Mouse (Mus musculus): ENCODE measurements around the gene Ube2s. TPM values are rescaled to one million over a fixed set of nuclear protein-coding genes. Genes with fewer than 3 reads are reported as not detected.
A peak's percentile ranks its signal among the peaks of the same experiment; 100 is the strongest.
"Not testable (repeated sequence)": the region's sequence is repeated elsewhere in the genome, so short reads cannot be mapped to it uniquely, and the experiment has no call there.

Gene Ube2s
- polyA plus RNA-seq (2015; fragmentation: Nextera tagmentation; extraction: Ambion mirVana): 338 and 342 TPM in 2 replicates

- peak; percentile 99 for ATAC-seq (replicated peaks; ENCODE audit: extremely low read depth, insufficient read depth, low FRiP score)
- peaks cover 24% of the 10 kb centered on the region for H3K36me3 ChIP-seq (ENCODE audit: control insufficient read depth, insufficient read depth)
- H3K27me3 ChIP-seq (ENCODE audit: control insufficient read depth, insufficient read depth, low read length): no peaks in the 10 kb centered on the region
- peak within 1 kb of the TSS; percentile 98 for H3K27ac ChIP-seq (ENCODE audit: low read length)
- WGBS: under 1% methylated on average over 62 of the region's 62 CpGs
- peak within 1 kb of the TSS; percentile 85 for H3K4me2 ChIP-seq (ENCODE audit: low read depth, low read length)
- peaks cover 28% of the 10 kb centered on the region for H3K4me1 ChIP-seq (ENCODE audit: control insufficient read depth, insufficient read depth, low read length)
- no peaks in the 10 kb centered on the region for H3K9me3 ChIP-seq (replicated peaks; ENCODE audit: control insufficient read depth, low read length)
- peak within 1 kb of the TSS; percentile 99 for H3K4me3 ChIP-seq (ENCODE audit: low read length)
- peak within 1 kb of the TSS; percentile 99 for H3K9ac ChIP-seq (ENCODE audit: low read length)
Observed at GRCm38 (mm10) chr7:4812303-4813104, at the start of gene Ube2s. TSS of gene Ube2s (minus strand) at chr7:4812590.

GRCm38 (mm10) chr7:4860926-4861325, 48.5 kb upstream of the Ube2s start:
- peaks cover 11% of the 10 kb centered on the region for H3K4me1 ChIP-seq (ENCODE audit: control insufficient read depth, insufficient read depth, low read length)
- H3K27me3 ChIP-seq (ENCODE audit: control insufficient read depth, insufficient read depth, low read length); H3K27ac ChIP-seq (ENCODE audit: low read length); H3K9ac ChIP-seq (ENCODE audit: low read length); H3K4me3 ChIP-seq (ENCODE audit: low read length); H3K4me2 ChIP-seq (ENCODE audit: low read depth, low read length); ATAC-seq (replicated peaks; ENCODE audit: extremely low read depth, insufficient read depth, low FRiP score); H3K9me3 ChIP-seq (replicated peaks; ENCODE audit: control insufficient read depth, low read length); H3K36me3 ChIP-seq (ENCODE audit: control insufficient read depth, insufficient read depth): not testable (repeated sequence)
- WGBS: 66% methylated on average over 3 of the region's 3 CpGs

- no peak overlapping the region for H3K4me3 ChIP-seq (ENCODE audit: low read length)
- H3K9me3 ChIP-seq (replicated peaks; ENCODE audit: control insufficient read depth, low read length): 0 out of 2 replicates have a peak, but pooled peaks cover under 1% of the 10 kb centered on the region
- 68% methylated on average over 12 of the region's 12 CpGs for WGBS
- H3K4me1 ChIP-seq (ENCODE audit: control insufficient read depth, insufficient read depth, low read length): peaks cover 7% of the 10 kb centered on the region
- H3K27me3 ChIP-seq (ENCODE audit: control insufficient read depth, insufficient read depth, low read length): peaks cover 7% of the 10 kb centered on the region; the same call in 1 of the 2 replicates
- H3K9ac ChIP-seq (ENCODE audit: low read length): no peak overlapping the region
- no peaks in the 10 kb centered on the region for H3K36me3 ChIP-seq (ENCODE audit: control insufficient read depth, insufficient read depth)
- no peak overlapping the region for H3K27ac ChIP-seq (ENCODE audit: low read length)
- no peak for ATAC-seq (replicated peaks; ENCODE audit: extremely low read depth, insufficient read depth, low FRiP score)
- H3K4me2 ChIP-seq (ENCODE audit: low read depth, low read length): no peak overlapping the region
Observed at GRCm38 (mm10) chr7:4859418-4859978, 47.1 kb upstream of the Ube2s start.

GRCm38 (mm10) chr7:4857321-4857720, 44.9 kb upstream of the Ube2s start:
- Histone ChIP-seq H3K9me3 (replicated peaks; ENCODE audit: control insufficient read depth, low read length) (0 out of 2 replicates have a peak, but pooled peaks cover 4% of the 10 kb centered on the region), H3K4me2 (ENCODE audit: low read depth, low read length) (no peak overlapping the region), H3K4me3 (ENCODE audit: low read length) (no peak overlapping the region), H3K4me1 (ENCODE audit: control insufficient read depth, insufficient read depth, low read length) (no peaks in the 10 kb centered on the region), H3K36me3 (ENCODE audit: control insufficient read depth, insufficient read depth) (no peaks in the 10 kb centered on the region), H3K27me3 (ENCODE audit: control insufficient read depth, insufficient read depth, low read length) (peaks cover 7% of the 10 kb centered on the region; the same call in 1 of the 2 replicates), H3K27ac (ENCODE audit: low read length) (no peak overlapping the region), H3K9ac (ENCODE audit: low read length) (no peak overlapping the region)
- 57% methylated on average over 7 of the region's 7 CpGs for WGBS
- no peak for ATAC-seq (replicated peaks; ENCODE audit: extremely low read depth, insufficient read depth, low FRiP score)

GRCm38 (mm10) chr7:4856508-4856907, 44.1 kb upstream of the Ube2s start:
- ATAC-seq (replicated peaks; ENCODE audit: extremely low read depth, insufficient read depth, low FRiP score): no peak

GRCm38 (mm10) chr7:4853613-4854012, 41.2 kb upstream of the Ube2s start:
- ATAC-seq (replicated peaks; ENCODE audit: extremely low read depth, insufficient read depth, low FRiP score): no peak
- H3K27ac ChIP-seq (ENCODE audit: low read length): no peak overlapping the region
- H3K9ac ChIP-seq (ENCODE audit: low read length): no peak overlapping the region
- H3K36me3 ChIP-seq (ENCODE audit: control insufficient read depth, insufficient read depth): no peaks in the 10 kb centered on the region
- WGBS: 74% methylated on average over 3 of the region's 3 CpGs
- H3K27me3 ChIP-seq (ENCODE audit: control insufficient read depth, insufficient read depth, low read length): peaks cover 5% of the 10 kb centered on the region; the same call in 1 of the 2 replicates
- 0 out of 2 replicates have a peak, but pooled peaks cover 4% of the 10 kb centered on the region for H3K9me3 ChIP-seq (replicated peaks; ENCODE audit: control insufficient read depth, low read length)
- H3K4me3 ChIP-seq (ENCODE audit: low read length): no peak overlapping the region
- H3K4me1 ChIP-seq (ENCODE audit: control insufficient read depth, insufficient read depth, low read length): no peaks in the 10 kb centered on the region
- H3K4me2 ChIP-seq (ENCODE audit: low read depth, low read length): no peak overlapping the region

More at GRCm38 (mm10) chr7:4856508-4856907, 44.1 kb upstream of the Ube2s start:
- no peak overlapping the region for H3K4me2 ChIP-seq (ENCODE audit: low read depth, low read length)
- H3K9me3 ChIP-seq (replicated peaks; ENCODE audit: control insufficient read depth, low read length): 0 out of 2 replicates have a peak, but pooled peaks cover 4% of the 10 kb centered on the region
- no peak overlapping the region for H3K27ac ChIP-seq (ENCODE audit: low read length)
- no peaks in the 10 kb centered on the region for H3K36me3 ChIP-seq (ENCODE audit: control insufficient read depth, insufficient read depth)
- peaks cover 7% of the 10 kb centered on the region; the same call in 1 of the 2 replicates for H3K27me3 ChIP-seq (ENCODE audit: control insufficient read depth, insufficient read depth, low read length)
- H3K4me1 ChIP-seq (ENCODE audit: control insufficient read depth, insufficient read depth, low read length): no peaks in the 10 kb centered on the region
- no peak overlapping the region for H3K4me3 ChIP-seq (ENCODE audit: low read length)
- WGBS: 81% methylated on average over 9 of the region's 9 CpGs
- H3K9ac ChIP-seq (ENCODE audit: low read length): no peak overlapping the region

- ATAC-seq (replicated peaks; ENCODE audit: extremely low read depth, insufficient read depth, low FRiP score): no peak
- H3K4me3 ChIP-seq (ENCODE audit: low read length): no peak overlapping the region
- 73% methylated on average over 8 of the region's 8 CpGs for WGBS
Observed at GRCm38 (mm10) chr7:4851315-4851688, 38.9 kb upstream of the Ube2s start.

GRCm38 (mm10) chr7:4850621-4851314, 38.4 kb upstream of the Ube2s start:
- WGBS: 76% methylated on average over 11 of the region's 11 CpGs
- Histone ChIP-seq H3K4me3 (ENCODE audit: low read length) (no peak overlapping the region), H3K9ac (ENCODE audit: low read length) (no peak overlapping the region), H3K4me2 (ENCODE audit: low read depth, low read length) (no peak overlapping the region), H3K36me3 (ENCODE audit: control insufficient read depth, insufficient read depth) (no peaks in the 10 kb centered on the region), H3K4me1 (ENCODE audit: control insufficient read depth, insufficient read depth, low read length) (no peaks in the 10 kb centered on the region), H3K9me3 (replicated peaks; ENCODE audit: control insufficient read depth, low read length) (0 out of 2 replicates have a peak, but pooled peaks cover 4% of the 10 kb centered on the region), H3K27me3 (ENCODE audit: control insufficient read depth, insufficient read depth, low read length) (peaks cover 4% of the 10 kb centered on the region), H3K27ac (ENCODE audit: low read length) (no peak overlapping the region)
- ATAC-seq (replicated peaks; ENCODE audit: extremely low read depth, insufficient read depth, low FRiP score): no peak

More at GRCm38 (mm10) chr7:4851315-4851688, 38.9 kb upstream of the Ube2s start:
- H3K27ac ChIP-seq (ENCODE audit: low read length): no peak overlapping the region
- no peaks in the 10 kb centered on the region for H3K36me3 ChIP-seq (ENCODE audit: control insufficient read depth, insufficient read depth)
- H3K9me3 ChIP-seq (replicated peaks; ENCODE audit: control insufficient read depth, low read length): 0 out of 2 replicates have a peak, but pooled peaks cover 4% of the 10 kb centered on the region
- H3K4me1 ChIP-seq (ENCODE audit: control insufficient read depth, insufficient read depth, low read length): no peaks in the 10 kb centered on the region
- no peak overlapping the region for H3K4me2 ChIP-seq (ENCODE audit: low read depth, low read length)
- H3K9ac ChIP-seq (ENCODE audit: low read length): no peak overlapping the region
- no peaks in the 10 kb centered on the region; the same call in none of the 2 replicates for H3K27me3 ChIP-seq (ENCODE audit: control insufficient read depth, insufficient read depth, low read length)

Measured in heart, embryonic 16.5 days (tissue).